Mouse (Mus musculus): ENCODE data around the gene Jph3. TPM values are rescaled to one million over a fixed set of nuclear protein-coding genes. Genes with fewer than 3 reads are reported as not detected.
A peak's percentile ranks its signal among the peaks of the same experiment; 100 is the strongest.

The Jph3 gene
- polyA plus RNA-seq, 1 experiment from 2014 or later = 8.9 TPM

DNA sequence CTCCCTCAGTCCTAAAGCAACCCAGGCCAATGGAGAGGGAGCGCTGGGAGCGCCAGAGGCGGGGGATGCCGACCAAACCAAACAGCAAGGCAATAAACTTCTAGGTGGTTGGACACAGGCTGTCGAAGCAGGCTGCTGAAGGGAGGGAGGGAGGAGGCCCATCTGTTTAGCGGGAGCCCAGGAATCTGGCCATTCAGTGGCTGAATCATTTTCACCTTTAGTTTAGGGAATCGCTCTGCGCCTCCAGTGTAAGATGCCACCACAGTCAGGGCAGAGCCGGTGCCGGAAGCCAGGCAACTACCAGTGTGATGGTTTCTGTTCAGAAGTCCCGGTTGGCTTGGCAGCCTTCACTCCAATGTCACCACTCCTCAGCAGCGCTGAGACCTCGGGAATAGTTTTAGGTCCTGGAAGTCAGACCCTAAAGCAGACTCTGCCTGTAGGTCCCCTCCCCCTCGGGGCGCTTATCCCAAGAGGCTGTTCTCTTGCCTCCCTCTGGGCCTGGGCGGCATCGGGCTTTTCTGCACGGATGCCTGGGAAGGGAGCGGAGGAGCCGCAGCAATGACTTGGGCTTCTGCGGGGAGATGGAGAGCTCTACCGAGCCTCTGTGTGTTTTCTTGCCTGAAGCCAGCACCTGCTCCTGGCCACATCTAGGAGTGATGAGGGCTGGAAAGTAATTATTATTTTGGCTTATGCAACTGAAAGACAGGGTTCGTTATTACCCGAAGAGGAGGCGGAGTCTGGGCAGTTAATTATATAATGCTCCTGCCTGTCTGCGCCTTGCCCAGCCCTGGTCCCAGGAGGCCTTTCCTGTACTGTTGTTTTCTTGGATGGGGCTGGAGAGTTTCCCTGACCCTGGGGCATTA, 2.3 kb downstream of the Jph3 start:
- WGBS = 7% methylated on average over 26 of the region's 26 CpGs
- H3K9ac ChIP-seq (ENCODE audit: low read length) = peak overlapping the region; percentile 23
- no peaks in the 10 kb centered on the region for H3K36me3 ChIP-seq (ENCODE audit: control insufficient read depth, insufficient read depth, low read length)
- H3K27me3 ChIP-seq (ENCODE audit: control insufficient read depth, insufficient read depth, low read length) = peaks cover 51% of the 10 kb centered on the region
- no peak overlapping the region for H3K27ac ChIP-seq (ENCODE audit: low read depth, low read length)
- H3K9me3 ChIP-seq (ENCODE audit: control insufficient read depth, low read length) = no peaks in the 10 kb centered on the region
- ATAC-seq (replicated peaks; ENCODE audit: low FRiP score) (0 out of 2 replicates have a peak, but pooled peaks have one; percentile 17), DNase-seq (ENCODE audit: low spot score) (peak; percentile 59)
- H3K4me3 ChIP-seq (ENCODE audit: low read depth, low read length) = peak overlapping the region; percentile 63
- H3K4me1 ChIP-seq (replicated peaks; ENCODE audit: control insufficient read depth, insufficient read depth, low read length) = peaks cover 3% of the 10 kb centered on the region; the same call in 1 of the 2 replicates
- peak overlapping the region; percentile 86 for H3K4me2 ChIP-seq (ENCODE audit: low read depth, low read length, severe bottlenecking)

DNA sequence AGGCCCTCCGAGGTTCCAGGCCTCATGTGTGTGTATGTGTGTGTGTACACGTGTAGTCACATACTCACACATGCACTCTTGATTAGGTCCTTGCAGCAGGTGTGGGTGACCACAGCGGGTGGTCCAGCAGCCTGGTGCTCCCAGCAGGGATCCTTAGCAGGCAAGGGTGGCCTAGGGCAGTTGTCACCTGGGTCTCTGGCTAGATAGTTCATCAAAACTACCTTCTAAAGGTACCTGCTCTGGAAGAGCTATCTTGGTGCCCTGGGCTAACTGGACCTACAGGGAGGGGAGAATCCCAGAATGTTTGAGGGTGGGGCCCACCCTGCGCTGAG, 2.9 kb downstream of the Jph3 start:
- ATAC-seq (replicated peaks; ENCODE audit: low FRiP score) = no peak
- H3K4me1 ChIP-seq (replicated peaks; ENCODE audit: control insufficient read depth, insufficient read depth, low read length) = peaks cover 3% of the 10 kb centered on the region; the same call in 1 of the 2 replicates
- WGBS = 52% methylated on average over 4 of the region's 4 CpGs
- DNase-seq (ENCODE audit: low spot score) = no peak
- H3K27ac ChIP-seq (ENCODE audit: low read depth, low read length) = no peak overlapping the region
- H3K9ac ChIP-seq (ENCODE audit: low read length) = no peak overlapping the region
- H3K4me3 ChIP-seq (ENCODE audit: low read depth, low read length) = peak overlapping the region; percentile 63; the same call in 1 of the 2 replicates
- peak overlapping the region; percentile 86; the same call in 1 of the 2 replicates for H3K4me2 ChIP-seq (ENCODE audit: low read depth, low read length, severe bottlenecking)
- no peaks in the 10 kb centered on the region for H3K9me3 ChIP-seq (ENCODE audit: control insufficient read depth, low read length)
- peaks cover 51% of the 10 kb centered on the region for H3K27me3 ChIP-seq (ENCODE audit: control insufficient read depth, insufficient read depth, low read length)
- no peaks in the 10 kb centered on the region for H3K36me3 ChIP-seq (ENCODE audit: control insufficient read depth, insufficient read depth, low read length)

DNA sequence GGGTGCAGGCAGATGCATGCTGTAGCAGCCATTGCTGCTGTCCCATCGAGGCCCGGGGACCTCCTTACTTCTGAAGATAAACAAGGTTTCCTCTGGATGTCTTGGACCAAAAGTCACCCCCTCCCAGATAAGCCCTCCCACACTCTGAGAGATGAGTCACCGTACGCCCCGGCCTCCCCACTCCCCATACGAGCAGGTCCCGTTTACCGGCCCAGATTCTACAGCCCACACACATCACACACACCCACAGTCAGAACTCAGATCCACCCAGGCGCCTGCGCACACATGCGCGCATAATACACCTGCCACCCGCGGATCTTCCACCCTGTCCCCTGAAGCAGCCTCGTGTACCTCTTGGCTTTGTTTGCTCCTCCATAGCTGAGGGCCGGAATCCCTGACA, 4.8 kb downstream of the Jph3 start:
- ATAC-seq (replicated peaks; ENCODE audit: low FRiP score) (no peak), DNase-seq (ENCODE audit: low spot score) (no peak)
- no peak overlapping the region for H3K9ac ChIP-seq (ENCODE audit: low read length)
- H3K4me3 ChIP-seq (ENCODE audit: low read depth, low read length) = no peak overlapping the region
- H3K27ac ChIP-seq (ENCODE audit: low read depth, low read length) = no peak overlapping the region
- peaks cover 3% of the 10 kb centered on the region; the same call in 1 of the 2 replicates for H3K4me1 ChIP-seq (replicated peaks; ENCODE audit: control insufficient read depth, insufficient read depth, low read length)
- peaks cover 36% of the 10 kb centered on the region for H3K27me3 ChIP-seq (ENCODE audit: control insufficient read depth, insufficient read depth, low read length)
- 90% methylated on average over 16 of the region's 16 CpGs for WGBS
- H3K36me3 ChIP-seq (ENCODE audit: control insufficient read depth, insufficient read depth, low read length) = no peaks in the 10 kb centered on the region
- H3K4me2 ChIP-seq (ENCODE audit: low read depth, low read length, severe bottlenecking) = no peak overlapping the region
- H3K9me3 ChIP-seq (ENCODE audit: control insufficient read depth, low read length) = no peaks in the 10 kb centered on the region

DNA sequence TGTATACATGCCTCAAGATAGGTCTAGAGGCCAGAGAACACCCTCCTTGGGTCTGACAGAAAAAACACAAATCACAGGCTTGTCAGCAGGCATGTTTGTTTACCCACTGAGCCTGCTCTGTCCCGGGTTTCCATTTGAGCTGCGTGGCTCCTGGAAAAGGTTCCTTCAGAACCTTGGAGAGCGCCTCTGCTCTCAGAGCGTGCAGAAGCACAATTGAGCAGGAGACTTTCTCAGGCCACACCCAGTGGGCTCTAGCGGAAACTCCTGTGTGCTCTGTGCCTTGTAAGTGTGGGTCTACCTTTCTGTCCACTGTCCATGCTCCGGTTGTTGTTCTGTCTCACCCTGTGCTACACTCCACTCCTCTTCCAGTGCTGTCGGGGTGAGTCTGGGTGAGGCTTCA, 6.8 kb downstream of the Jph3 start:
- H3K4me2 ChIP-seq (ENCODE audit: low read depth, low read length, severe bottlenecking) = no peak overlapping the region
- peaks cover 19% of the 10 kb centered on the region for H3K27me3 ChIP-seq (ENCODE audit: control insufficient read depth, insufficient read depth, low read length)
- ATAC-seq (replicated peaks; ENCODE audit: low FRiP score) (no peak), DNase-seq (ENCODE audit: low spot score) (peak; percentile 71)
- 16% methylated on average over 7 of the region's 7 CpGs for WGBS
- no peaks in the 10 kb centered on the region for H3K9me3 ChIP-seq (ENCODE audit: control insufficient read depth, low read length)
- no peak overlapping the region for H3K4me3 ChIP-seq (ENCODE audit: low read depth, low read length)
- H3K36me3 ChIP-seq (ENCODE audit: control insufficient read depth, insufficient read depth, low read length) = no peaks in the 10 kb centered on the region
- no peaks in the 10 kb centered on the region; the same call in 1 of the 2 replicates for H3K4me1 ChIP-seq (replicated peaks; ENCODE audit: control insufficient read depth, insufficient read depth, low read length)
- no peak overlapping the region for H3K27ac ChIP-seq (ENCODE audit: low read depth, low read length)
- no peak overlapping the region for H3K9ac ChIP-seq (ENCODE audit: low read length)

DNA sequence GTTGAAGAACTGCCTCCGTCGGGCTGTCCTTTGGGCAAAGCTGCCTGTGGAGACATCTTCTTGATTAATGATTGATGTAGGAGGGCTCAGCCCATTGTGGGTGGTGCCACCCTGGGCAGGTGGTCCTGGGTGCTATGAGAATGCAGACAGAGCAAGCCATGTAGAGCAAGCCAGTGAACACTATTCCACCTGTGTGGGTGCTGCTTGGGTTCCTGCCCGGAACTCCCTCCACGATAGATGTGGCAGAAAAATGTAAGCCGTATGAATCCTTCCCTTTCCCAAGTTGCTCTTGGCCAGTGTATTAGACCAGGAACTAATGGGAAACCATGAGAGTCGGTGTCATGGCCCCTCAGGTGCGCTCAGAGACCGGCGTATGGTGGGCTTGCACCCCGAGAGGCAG, 11.3 kb downstream of the Jph3 start:
- H3K4me2 ChIP-seq (ENCODE audit: low read depth, low read length, severe bottlenecking) = no peak overlapping the region
- H3K27ac ChIP-seq (ENCODE audit: low read depth, low read length) = no peak overlapping the region
- no peak overlapping the region for H3K4me3 ChIP-seq (ENCODE audit: low read depth, low read length)
- ATAC-seq (replicated peaks; ENCODE audit: low FRiP score) = no peak
- H3K9me3 ChIP-seq (ENCODE audit: control insufficient read depth, low read length) = no peaks in the 10 kb centered on the region
- H3K4me1 ChIP-seq (replicated peaks; ENCODE audit: control insufficient read depth, insufficient read depth, low read length) = no peaks in the 10 kb centered on the region
- DNase-seq (ENCODE audit: low spot score) = no peak
- no peak overlapping the region for H3K9ac ChIP-seq (ENCODE audit: low read length)
- WGBS = 92% methylated on average over 10 of the region's 10 CpGs
- no peaks in the 10 kb centered on the region for H3K27me3 ChIP-seq (ENCODE audit: control insufficient read depth, insufficient read depth, low read length)
- H3K36me3 ChIP-seq (ENCODE audit: control insufficient read depth, insufficient read depth, low read length) = no peaks in the 10 kb centered on the region

DNA sequence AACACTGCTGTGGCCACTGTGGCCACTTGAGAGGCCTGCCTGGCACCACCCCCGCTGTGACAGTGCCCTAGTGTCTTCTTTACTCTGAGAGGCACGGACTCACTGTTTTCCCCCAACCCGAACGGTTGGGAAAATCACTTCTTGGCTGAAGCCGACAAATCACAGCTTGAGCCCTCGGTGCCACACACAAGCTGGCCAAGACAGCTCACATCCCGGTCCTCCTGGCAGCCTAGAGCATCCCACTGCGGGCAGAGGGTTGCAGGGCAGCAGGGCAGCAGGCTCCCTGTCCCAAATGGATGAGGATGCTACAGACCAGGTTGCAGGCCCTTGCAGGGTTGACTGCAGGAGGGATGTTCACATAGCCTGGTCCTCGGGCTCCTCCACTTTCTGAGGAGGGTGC, 20.1 kb downstream of the Jph3 start:
- ATAC-seq (replicated peaks; ENCODE audit: low FRiP score) (no peak), DNase-seq (ENCODE audit: low spot score) (no peak)
- Histone ChIP-seq H3K27me3 (ENCODE audit: control insufficient read depth, insufficient read depth, low read length) (no peaks in the 10 kb centered on the region; the same call in 1 of the 2 replicates), H3K9me3 (ENCODE audit: control insufficient read depth, low read length) (no peaks in the 10 kb centered on the region; the same call in 1 of the 2 replicates), H3K4me3 (ENCODE audit: low read depth, low read length) (no peak overlapping the region), H3K4me2 (ENCODE audit: low read depth, low read length, severe bottlenecking) (no peak overlapping the region), H3K4me1 (replicated peaks; ENCODE audit: control insufficient read depth, insufficient read depth, low read length) (no peaks in the 10 kb centered on the region), H3K9ac (ENCODE audit: low read length) (no peak overlapping the region), H3K27ac (ENCODE audit: low read depth, low read length) (no peak overlapping the region), H3K36me3 (ENCODE audit: control insufficient read depth, insufficient read depth, low read length) (no peaks in the 10 kb centered on the region)
- 85% methylated on average over 9 of the region's 9 CpGs for WGBS

DNA sequence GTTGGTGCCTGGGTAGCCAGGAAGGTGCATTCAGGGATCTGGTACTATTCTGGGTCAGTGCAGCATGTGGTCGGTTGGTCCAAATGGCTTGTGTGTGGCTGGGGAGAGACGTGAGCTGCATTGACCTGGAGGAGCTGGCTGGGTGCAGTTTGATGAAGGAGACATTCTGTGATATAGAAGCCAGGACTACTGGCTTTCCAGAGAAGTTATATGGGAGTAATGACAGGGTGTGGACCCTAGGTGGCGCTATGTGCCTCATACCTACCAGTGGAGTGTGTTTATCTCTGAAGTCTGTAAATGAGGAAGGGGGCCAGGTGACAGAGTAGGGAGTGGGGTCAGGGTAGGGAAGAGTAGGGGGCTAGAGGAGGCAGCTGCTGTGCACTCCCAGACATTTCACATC, 21.1 kb downstream of the Jph3 start:
- Histone ChIP-seq H3K4me1 (replicated peaks; ENCODE audit: control insufficient read depth, insufficient read depth, low read length) (no peaks in the 10 kb centered on the region), H3K36me3 (ENCODE audit: control insufficient read depth, insufficient read depth, low read length) (no peaks in the 10 kb centered on the region), H3K27ac (ENCODE audit: low read depth, low read length) (no peak overlapping the region), H3K9ac (ENCODE audit: low read length) (no peak overlapping the region), H3K9me3 (ENCODE audit: control insufficient read depth, low read length) (no peaks in the 10 kb centered on the region; the same call in 1 of the 2 replicates), H3K4me2 (ENCODE audit: low read depth, low read length, severe bottlenecking) (no peak overlapping the region), H3K4me3 (ENCODE audit: low read depth, low read length) (no peak overlapping the region), H3K27me3 (ENCODE audit: control insufficient read depth, insufficient read depth, low read length) (no peaks in the 10 kb centered on the region; the same call in 1 of the 2 replicates)
- ATAC-seq (replicated peaks; ENCODE audit: low FRiP score) (no peak), DNase-seq (ENCODE audit: low spot score) (no peak)
- 50% methylated on average over 3 of the region's 3 CpGs for WGBS

DNA sequence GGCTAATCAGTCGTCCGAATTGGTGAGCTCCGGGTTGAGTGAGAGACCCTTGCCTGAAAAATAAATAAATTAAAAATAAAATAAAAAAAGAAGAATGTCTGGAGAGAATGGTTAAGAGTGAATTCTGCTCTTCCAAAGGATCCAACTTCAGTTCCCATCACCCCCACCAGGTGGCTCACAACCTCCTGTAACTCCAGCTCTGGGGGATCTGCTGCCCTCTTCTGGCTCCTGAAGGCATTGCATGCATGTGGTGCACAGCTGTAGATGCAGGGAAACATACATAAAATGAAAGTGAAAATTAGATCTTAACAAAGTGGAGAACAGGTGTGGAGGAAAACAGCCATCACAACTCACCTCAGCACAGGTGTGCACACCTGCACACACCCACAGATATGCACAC, 22.0 kb downstream of the Jph3 start:
- no peak overlapping the region for H3K4me2 ChIP-seq (ENCODE audit: low read depth, low read length, severe bottlenecking)
- H3K36me3 ChIP-seq (ENCODE audit: control insufficient read depth, insufficient read depth, low read length) = no peaks in the 10 kb centered on the region
- H3K9me3 ChIP-seq (ENCODE audit: control insufficient read depth, low read length) = no peaks in the 10 kb centered on the region; the same call in 1 of the 2 replicates
- no peaks in the 10 kb centered on the region; the same call in 1 of the 2 replicates for H3K27me3 ChIP-seq (ENCODE audit: control insufficient read depth, insufficient read depth, low read length)
- H3K27ac ChIP-seq (ENCODE audit: low read depth, low read length) = no peak overlapping the region
- peak; percentile 89 for DNase-seq (ENCODE audit: low spot score)
- 32% methylated on average over 3 of the region's 3 CpGs for WGBS
- H3K4me3 ChIP-seq (ENCODE audit: low read depth, low read length) = no peak overlapping the region
- ATAC-seq (replicated peaks; ENCODE audit: low FRiP score) = no peak
- no peaks in the 10 kb centered on the region for H3K4me1 ChIP-seq (replicated peaks; ENCODE audit: control insufficient read depth, insufficient read depth, low read length)
- H3K9ac ChIP-seq (ENCODE audit: low read length) = no peak overlapping the region

DNA sequence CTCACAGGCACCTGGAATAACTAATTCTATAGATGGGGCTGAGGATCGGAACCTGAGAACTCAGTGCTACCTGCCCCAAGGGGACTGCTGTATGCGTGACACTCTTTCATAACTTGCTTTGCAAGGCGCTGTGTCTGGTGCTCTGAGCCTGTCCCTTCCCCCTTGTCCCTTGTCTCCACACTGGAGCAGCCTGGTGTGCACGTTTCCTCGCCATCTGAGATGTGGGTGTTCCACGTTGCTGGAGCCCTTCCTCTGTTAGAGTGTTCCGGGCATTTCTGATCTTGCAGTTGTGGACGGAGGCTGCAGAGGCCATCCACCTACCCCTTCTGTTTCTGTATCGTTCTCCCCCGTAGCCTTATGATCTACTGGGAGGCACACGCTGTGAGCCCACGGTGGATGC, 29.0 kb downstream of the Jph3 start:
- 73% methylated on average over 12 of the region's 12 CpGs for WGBS

More for the DNA sequence above, 29.0 kb downstream of the Jph3 start:
- H3K27me3 ChIP-seq (ENCODE audit: control insufficient read depth, insufficient read depth, low read length) = no peaks in the 10 kb centered on the region
- ATAC-seq (replicated peaks; ENCODE audit: low FRiP score) = no peak
- no peak overlapping the region for H3K9ac ChIP-seq (ENCODE audit: low read length)
- H3K4me2 ChIP-seq (ENCODE audit: low read depth, low read length, severe bottlenecking) = no peak overlapping the region
- DNase-seq (ENCODE audit: low spot score) = no peak
- no peaks in the 10 kb centered on the region for H3K4me1 ChIP-seq (replicated peaks; ENCODE audit: control insufficient read depth, insufficient read depth, low read length)
- no peak overlapping the region for H3K27ac ChIP-seq (ENCODE audit: low read depth, low read length)
- no peak overlapping the region for H3K4me3 ChIP-seq (ENCODE audit: low read depth, low read length)
- H3K36me3 ChIP-seq (ENCODE audit: control insufficient read depth, insufficient read depth, low read length) = no peaks in the 10 kb centered on the region
- no peaks in the 10 kb centered on the region for H3K9me3 ChIP-seq (ENCODE audit: control insufficient read depth, low read length)

All from forebrain, embryonic 11.5 days (tissue).